Mouse (Mus musculus) Patski (cell line): ENCODE results near the gene Chn2. TPM values are rescaled to one million over a fixed set of nuclear protein-coding genes. Genes with fewer than 3 reads are reported as not detected.
"Not testable (repeated sequence)": the region's sequence is repeated elsewhere in the genome, so short reads cannot be mapped to it uniquely, and the experiment has no call there.

Source experiments
- ATAC-seq: fragments of 100-300 bp; one replicate; pipeline ENCODE4 v1.8.0; 2021
- CTCF ChIA-PET: fragments of 350-600 bp; sonication (Branson Sonifier 250); formaldehyde crosslinking; loops from one replicate; lab custom pipeline; 2022; ENCODE audit warnings: inconsistent platforms; lab: Charles Lee
- POLR2A ChIA-PET: fragments of 350-600 bp; sonication (Branson Sonifier 250); formaldehyde crosslinking; loops from one replicate; lab custom pipeline; 2022; ENCODE audit warnings: antibody characterized with exemption, inconsistent platforms; lab: Charles Lee
- DNase-seq: peaks from one replicate; pipeline ENCODE4 v3.0.0-alpha.2; 2011; ENCODE audit warnings: low read depth, low spot score
- H3K27me3 ChIP-seq: fragments of 371-371 bp; one replicate; pipeline ENCODE4 v1.5.1; 2021
- CTCF ChIP-seq: fragments of 100-300 bp; IDR thresholded peaks from one replicate; pipeline ENCODE4 v1.5.1; 2021
- in situ Hi-C: fragments of 300-500 bp; cut with MboI; formaldehyde crosslinking; loops from 3 replicates; pipeline ENCODE4 v1.11.1; 2018; ENCODE audit warnings: low pct_unique_long_range_greater_than_20kb, mixed read lengths
- polyA plus RNA-seq: library from polyadenylated mRNA; unstranded; gene quantifications from one replicate; pipeline ENCODE4 v1.2.3, GENCODE M21; 2021

Chn2 gene
- polyA plus RNA-seq, 1 experiment from 2014 or later, result 15.7 TPM

DNA sequence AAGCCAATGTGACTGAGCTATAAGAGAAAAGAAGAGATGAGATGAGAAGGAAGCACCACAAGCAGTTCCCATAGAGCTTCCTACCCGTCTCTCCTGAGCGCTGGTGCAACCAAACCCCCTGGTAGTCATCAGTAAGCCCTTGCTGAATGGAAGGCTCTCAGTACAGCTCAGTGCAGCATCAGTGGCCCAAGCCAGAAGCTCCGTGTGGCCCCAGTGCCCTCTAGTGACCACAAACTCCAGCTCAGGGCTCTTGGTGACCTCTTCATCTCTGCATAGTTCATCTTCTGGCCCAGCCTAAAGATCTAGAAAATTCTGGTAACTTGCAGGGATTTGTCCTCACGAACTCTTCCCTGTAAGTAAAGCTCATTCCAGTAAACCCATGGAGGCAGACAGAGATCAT lies 125.4 kb downstream of the Chn2 start:
- TF ChIP-seq CTCF, result peak; percentile 88
- no peaks in the 10 kb centered on the region for H3K27me3 ChIP-seq
- no peak for DNase-seq
- in situ Hi-C loops, result loop anchor here (5.0 to 10.0 kb wide), 3 partner anchors 127 to 370 kb away; partner anchors contain the start of gene Chn2
- POLR2A ChIA-PET, result interaction anchor here (1.1 to 1.5 kb wide), 2 partner anchors 130 to 370 kb away, joined by 3 to 7 read pairs; no protein-coding TSS in a partner anchor
- ATAC-seq, result no peak
- CTCF ChIA-PET, result interaction anchor here (0.8 to 2.5 kb wide), 19 partner anchors 14 to 370 kb away, joined by 3 to 30 read pairs (median 4); partner anchors contain the start of gene Chn2

DNA sequence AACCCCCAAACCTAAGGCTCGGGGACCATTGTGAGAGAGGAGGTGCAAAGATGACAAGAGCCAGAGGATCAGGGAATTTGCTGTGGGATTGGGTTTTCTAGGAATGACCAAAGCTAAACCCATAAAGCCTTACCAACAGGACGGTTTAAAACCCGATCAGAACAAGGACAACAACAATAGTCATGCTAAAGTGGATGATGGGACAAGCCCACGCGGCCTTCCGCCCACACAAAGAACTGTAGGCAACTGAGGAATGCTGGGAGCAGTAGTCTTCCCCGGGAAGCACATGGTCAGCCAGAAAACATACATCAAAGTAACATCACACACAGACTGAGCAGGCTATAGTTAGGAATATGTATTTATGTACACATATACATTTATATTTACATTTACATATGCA lies 125.9 kb downstream of the Chn2 start:
- DNase-seq, result no peak
- ATAC-seq, result no peak
- TF ChIP-seq CTCF, result no peak
- in situ Hi-C loops, result loop anchor here (10.0 kb wide), 1 partner anchor 370 kb away; no protein-coding TSS in a partner anchor
- no peaks in the 10 kb centered on the region for H3K27me3 ChIP-seq
- POLR2A ChIA-PET, result interaction anchor here (1.5 kb wide), 1 partner anchor 370 kb away, joined by 7 read pairs; no protein-coding TSS in a partner anchor
- CTCF ChIA-PET, result interaction anchor here (1.1 to 2.5 kb wide), 17 partner anchors 14 to 371 kb away, joined by 3 to 30 read pairs (median 5); no protein-coding TSS in a partner anchor

- ATAC-seq (no peak), DNase-seq (no peak)
- POLR2A ChIA-PET, result no interaction called here
- H3K27me3 ChIP-seq, result no peaks in the 10 kb centered on the region
- CTCF ChIA-PET, result interaction anchor here (1.4 to 2.3 kb wide), 2 partner anchors 212 to 371 kb away, joined by 4 to 8 read pairs; no protein-coding TSS in a partner anchor
- no peak for TF ChIP-seq CTCF
- in situ Hi-C loops, result loop anchor here (10.0 kb wide), 1 partner anchor 371 kb away; no protein-coding TSS in a partner anchor
These were observed 126.5 kb downstream of the Chn2 start for GRCm38 (mm10) chr6:54165863-54166262.

DNA sequence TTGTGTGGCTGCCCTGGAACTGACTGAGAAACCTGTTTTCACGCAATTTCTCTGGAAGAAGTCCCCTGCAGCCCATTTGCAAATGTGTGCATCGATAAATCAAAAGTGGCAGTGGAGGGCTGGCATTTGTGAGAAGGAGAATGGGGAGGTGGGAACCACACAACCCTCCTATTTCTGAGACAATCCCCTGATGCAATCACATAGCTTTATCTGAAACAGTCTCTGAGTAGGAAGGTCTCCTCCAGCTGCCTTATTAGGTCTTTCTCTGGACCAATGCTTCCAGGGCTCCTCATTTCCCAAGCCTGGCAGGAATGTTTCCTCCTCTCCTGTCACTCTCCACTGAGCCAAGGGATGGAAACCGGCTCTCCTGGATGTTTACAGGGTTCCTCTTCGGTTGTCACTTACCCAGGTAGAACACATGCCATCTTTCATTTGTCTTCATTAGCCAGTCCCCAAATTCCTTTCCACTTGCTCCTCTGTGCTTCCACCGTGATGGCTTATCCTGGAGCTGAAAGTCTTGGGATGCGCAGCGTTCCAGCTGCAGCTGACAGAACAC lies 127.7 kb downstream of the Chn2 start:
- ChIA-PET POLR2A (interaction anchor here (0.7 to 1.1 kb wide), 3 partner anchors 21 to 136 kb away, joined by 3 read pairs; no protein-coding TSS in a partner anchor), CTCF (interaction anchor here (0.7 to 1.5 kb wide), 6 partner anchors 23 to 372 kb away, joined by 3 to 6 read pairs (median 3); no protein-coding TSS in a partner anchor)
- DNase-seq (no peak), ATAC-seq (peak; percentile 49)
- H3K27me3 ChIP-seq, result no peaks in the 10 kb centered on the region
- TF ChIP-seq CTCF, result no peak
- in situ Hi-C loops, result loop anchor here (10.0 kb wide), 1 partner anchor 372 kb away; no protein-coding TSS in a partner anchor

- ChIA-PET POLR2A (interaction anchor here (0.6 kb wide), 1 partner anchor 364 kb away, joined by 3 read pairs; no protein-coding TSS in a partner anchor), CTCF (interaction anchor here (1.1 to 1.7 kb wide), 2 partner anchors 58 to 136 kb away, joined by 3 to 7 read pairs; no protein-coding TSS in a partner anchor)
- no peak for TF ChIP-seq CTCF
- in situ Hi-C loops, result no loop called here
- ATAC-seq, result peak; percentile 92
- DNase-seq, result peak; percentile 84
- no peaks in the 10 kb centered on the region for H3K27me3 ChIP-seq
These were observed 131.0 kb downstream of the Chn2 start for GRCm38 (mm10) chr6:54170286-54170894.

- DNase-seq (no peak), ATAC-seq (no peak)
- CTCF ChIA-PET, result interaction anchor here (1.3 to 1.5 kb wide), 2 partner anchors 10 to 34 kb away, joined by 3 to 4 read pairs; no protein-coding TSS in a partner anchor
- POLR2A ChIA-PET, result no interaction called here
- TF ChIP-seq CTCF, result no peak
- H3K27me3 ChIP-seq, result no peaks in the 10 kb centered on the region
- in situ Hi-C loops, result no loop called here
These were observed 132.0 kb downstream of the Chn2 start for GRCm38 (mm10) chr6:54171385-54171784.

DNA sequence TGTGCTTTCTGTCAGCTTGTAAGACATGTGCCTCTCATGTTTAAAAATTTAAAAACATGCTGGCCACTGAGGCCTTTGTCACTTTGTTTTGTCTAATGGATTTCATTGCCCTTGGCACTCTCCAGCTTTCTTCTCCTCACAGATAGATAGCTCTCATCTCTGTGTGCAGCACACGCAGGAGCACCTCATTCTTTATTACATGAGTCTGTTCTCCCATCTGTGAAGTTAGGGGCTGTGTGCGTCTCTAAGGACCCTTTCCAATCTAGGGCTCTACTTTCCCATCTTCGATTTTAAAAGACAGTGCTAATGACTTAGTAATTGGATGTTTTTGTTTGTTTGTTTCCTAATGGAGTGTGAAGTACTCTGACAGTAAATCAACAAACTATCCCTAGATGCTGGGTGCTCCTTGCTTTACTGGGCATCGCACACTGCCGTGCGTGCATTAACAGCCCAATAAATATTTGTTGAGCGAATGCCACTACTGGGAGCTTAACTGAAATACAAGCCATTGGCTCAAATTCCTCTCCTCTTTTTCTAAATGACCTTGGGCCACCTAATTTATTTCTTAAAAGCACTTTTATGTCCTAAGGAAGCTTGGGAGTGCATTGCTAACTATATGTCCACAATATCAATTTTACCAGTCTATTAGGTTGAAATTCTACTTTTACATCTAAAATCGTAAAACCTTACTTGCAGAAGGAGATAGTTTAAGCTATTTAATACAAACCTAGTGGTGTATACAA lies 136.3 kb downstream of the Chn2 start:
- POLR2A ChIA-PET, result interaction anchor here (0.6 to 0.7 kb wide), 2 partner anchors 378 to 380 kb away, joined by 3 to 4 read pairs; no protein-coding TSS in a partner anchor
- in situ Hi-C loops, result no loop called here
- TF ChIP-seq CTCF, result no peak
- no peak for ATAC-seq
- no peaks in the 10 kb centered on the region for H3K27me3 ChIP-seq
- no peak for DNase-seq
- CTCF ChIA-PET, result no interaction called here

DNA sequence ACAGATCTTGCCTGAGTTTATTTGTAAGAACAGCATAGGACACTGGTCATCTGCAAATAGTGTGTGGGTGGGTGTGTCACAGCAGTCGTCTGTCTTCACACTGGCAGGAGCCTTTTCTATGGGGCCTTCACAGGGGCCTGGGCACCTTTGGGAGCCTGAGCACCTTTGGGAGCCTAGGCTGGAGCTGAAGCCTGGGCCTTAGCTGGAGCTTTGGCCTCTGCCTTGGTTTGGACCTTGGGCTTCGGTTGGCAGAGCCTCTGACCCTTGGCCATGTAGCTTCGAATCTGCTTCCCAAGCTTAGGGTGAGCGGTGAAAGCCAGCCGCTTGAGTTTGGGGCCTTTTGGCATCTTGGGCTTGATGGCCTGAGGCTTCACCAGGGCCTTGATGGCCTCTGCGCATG lies 137.7 kb downstream of the Chn2 start:
- CTCF ChIA-PET, POLR2A ChIA-PET: not testable (repeated sequence)

GRCm38 (mm10) chr6:54179056-54179873 lies 139.9 kb downstream of the Chn2 start:
- ChIA-PET POLR2A (no interaction called here), CTCF (interaction anchor here (1.3 kb wide), 1 partner anchor 14 kb away, joined by 4 read pairs; no protein-coding TSS in a partner anchor)
- DNase-seq, result no peak
- no peak for ATAC-seq
- H3K27me3 ChIP-seq, result no peaks in the 10 kb centered on the region
- no peak for TF ChIP-seq CTCF
- in situ Hi-C loops, result no loop called here

More for the DNA sequence above, 137.7 kb downstream of the Chn2 start:
- H3K27me3 ChIP-seq, in situ Hi-C loops, DNase-seq, ATAC-seq: not testable (repeated sequence)
